ENCODE assay signal across 7 mouse cellular contexts in the genomic region with DNA sequence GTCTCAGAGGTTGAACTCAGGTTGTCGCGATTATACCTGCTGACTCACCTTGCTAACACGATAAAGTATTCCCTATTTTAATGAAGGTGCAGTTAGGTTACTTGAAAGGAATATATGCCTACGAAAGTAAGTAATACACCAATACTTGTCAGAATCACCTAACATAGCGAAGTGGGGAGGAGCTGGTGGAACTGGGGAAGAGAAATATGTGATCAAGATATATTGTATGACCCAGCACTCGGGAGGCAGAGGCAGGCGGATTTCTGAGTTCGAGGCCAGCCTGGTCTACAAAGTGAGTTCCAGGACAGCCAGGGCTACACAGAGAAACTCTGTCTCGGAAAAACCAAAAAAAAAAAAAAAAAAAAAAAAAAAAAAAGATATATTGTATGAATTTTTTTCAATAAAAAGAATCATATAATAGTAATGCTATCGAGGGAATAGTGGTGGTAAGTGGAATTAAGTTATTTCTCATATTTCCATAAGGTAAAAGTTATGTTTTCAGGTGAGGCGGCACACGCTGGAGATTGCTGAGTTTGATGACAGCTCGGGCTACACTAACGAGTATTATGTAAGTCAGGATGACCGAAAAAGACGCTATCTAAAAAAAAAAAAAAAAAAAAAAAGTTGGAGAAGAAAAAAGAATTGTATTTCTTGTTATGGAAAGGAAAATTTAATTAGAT. TPM values are rescaled to one million over a fixed set of nuclear protein-coding genes. Genes with fewer than 3 reads are reported as not detected.
DNase-seq lines count a peak whose midpoint lies in the region; ATAC-seq lines count a peak whose summit lies in the region.

No protein-coding gene starts in this region.

- peak; percentile 46 for DNase-seq in 3T3-L1 (ENCODE audit: low read depth, low spot score)
- DNase-seq in CD4-positive helper T cell, adult 2 months (ENCODE audit: low read depth, low spot score) = peak; percentile 31
- no peak for DNase-seq in embryonic facial prominence, embryonic 14.5 days (ENCODE audit: low spot score)
- no peak for DNase-seq in limb, embryonic 11.5 days (ENCODE audit: low spot score)
- DNase-seq in spleen, adult 18-20 months = no peak
- no peak for DNase-seq in kidney, postnatal 14 days

- H3K9me3 ChIP-seq in embryonic facial prominence, embryonic 14.5 days (ENCODE audit: control insufficient read depth, low read length) = no peaks in the 10 kb centered on the region
- H3K9me3 ChIP-seq in limb, embryonic 11.5 days (ENCODE audit: control insufficient read depth, low read length) = no peaks in the 10 kb centered on the region
- H3K9me3 ChIP-seq in stomach, embryonic 15.5 days = no peaks in the 10 kb centered on the region

- H3K36me3 ChIP-seq in embryonic facial prominence, embryonic 14.5 days (ENCODE audit: control insufficient read depth, insufficient read depth, low read length) = peaks cover 28% of the 10 kb centered on the region
- peaks cover 13% of the 10 kb centered on the region for H3K36me3 ChIP-seq in limb, embryonic 11.5 days (ENCODE audit: control insufficient read depth, insufficient read depth, low read length)
- peaks cover 11% of the 10 kb centered on the region; the same call in 1 of the 2 replicates for H3K36me3 ChIP-seq in stomach, embryonic 15.5 days

- peak overlapping the region; percentile 39 for H3K4me3 ChIP-seq in embryonic facial prominence, embryonic 14.5 days (ENCODE audit: low read depth, low read length)
- no peak overlapping the region for H3K4me3 ChIP-seq in limb, embryonic 11.5 days (ENCODE audit: low read depth, low read length)
- H3K4me3 ChIP-seq in stomach, embryonic 15.5 days (replicated peaks) = peak overlapping the region; percentile 38

- H3K4me1 ChIP-seq in embryonic facial prominence, embryonic 14.5 days (ENCODE audit: control insufficient read depth, insufficient read depth, low read length) = peaks cover 6% of the 10 kb centered on the region; the same call in 1 of the 2 replicates
- no peaks in the 10 kb centered on the region for H3K4me1 ChIP-seq in limb, embryonic 11.5 days (ENCODE audit: control insufficient read depth, insufficient read depth, low read length)
- H3K4me1 ChIP-seq in stomach, embryonic 15.5 days = peaks cover 6% of the 10 kb centered on the region; the same call in 1 of the 2 replicates

- ATAC-seq in embryonic facial prominence, embryonic 14.5 days (ENCODE audit: low read depth) = peak; percentile 1; the same call in 1 of the 2 replicates
- ATAC-seq in limb, embryonic 11.5 days (ENCODE audit: insufficient number of reproducible peaks, low FRiP score, low TSS enrichment, low read depth) = peak; percentile 9; the same call in 1 of the 2 replicates
- ATAC-seq in stomach, embryonic 15.5 days (ENCODE audit: insufficient read depth, low FRiP score, low read depth) = no peak

- no peak overlapping the region for H3K9ac ChIP-seq in embryonic facial prominence, embryonic 14.5 days (ENCODE audit: low read depth, low read length)
- no peak overlapping the region for H3K9ac ChIP-seq in limb, embryonic 11.5 days (ENCODE audit: low read length)
- H3K9ac ChIP-seq in stomach, embryonic 15.5 days = no peak overlapping the region

- 38% methylated on average over 15 of the region's 16 CpGs for WGBS in embryonic facial prominence, embryonic 14.5 days
- 42% methylated on average over 15 of the region's 16 CpGs for WGBS in limb, embryonic 11.5 days
- WGBS in stomach, embryonic 15.5 days = 34% methylated on average over 16 of the region's 16 CpGs

- no peaks in the 10 kb centered on the region for H3K27me3 ChIP-seq in embryonic facial prominence, embryonic 14.5 days (replicated peaks; ENCODE audit: control insufficient read depth, insufficient read depth, low read length)
- no peaks in the 10 kb centered on the region for H3K27me3 ChIP-seq in limb, embryonic 11.5 days (ENCODE audit: control insufficient read depth, insufficient read depth, low read length)
- no peaks in the 10 kb centered on the region for H3K27me3 ChIP-seq in stomach, embryonic 15.5 days (replicated peaks)

- peak overlapping the region; percentile 49 for H3K4me2 ChIP-seq in embryonic facial prominence, embryonic 14.5 days (ENCODE audit: low read depth, low read length)
- no peak overlapping the region for H3K4me2 ChIP-seq in limb, embryonic 11.5 days (ENCODE audit: low read depth, severe bottlenecking)
- H3K4me2 ChIP-seq in stomach, embryonic 15.5 days = peak overlapping the region; percentile 36

- H3K27ac ChIP-seq in embryonic facial prominence, embryonic 14.5 days (replicated peaks; ENCODE audit: low read depth, low read length) = no peak overlapping the region
- no peak overlapping the region for H3K27ac ChIP-seq in limb, embryonic 11.5 days (replicated peaks; ENCODE audit: low read depth, low read length)
- no peak overlapping the region for H3K27ac ChIP-seq in stomach, embryonic 15.5 days

RNA-seq across cellular contexts. Expression of gene Ilf2, which starts 0.6 kb away (rescaled TPM):
- 137 and 166 TPM in 2 replicates for polyA plus RNA-seq in embryonic facial prominence, embryonic 14.5 days (2014; fragmentation: Nextera tagmentation; extraction: Ambion mirVana)
- 377 and 385 TPM in 2 replicates for polyA plus RNA-seq in limb, embryonic 11.5 days (2014; fragmentation: Nextera tagmentation; extraction: Ambion mirVana)
- 151 and 168 TPM in 2 replicates for polyA plus RNA-seq in stomach, embryonic 15.5 days (2015; fragmentation: Nextera tagmentation; extraction: Ambion mirVana)

RNA-seq across cellular contexts. Expression of gene Npr1, which starts 9.6 kb away (rescaled TPM):
- 6.7 and 8.2 TPM in 2 replicates for polyA plus RNA-seq in embryonic facial prominence, embryonic 14.5 days (2014; fragmentation: Nextera tagmentation; extraction: Ambion mirVana)
- 2.0 and 2.3 TPM in 2 replicates for polyA plus RNA-seq in limb, embryonic 11.5 days (2014; fragmentation: Nextera tagmentation; extraction: Ambion mirVana)
- 5.3 and 5.7 TPM in 2 replicates for polyA plus RNA-seq in stomach, embryonic 15.5 days (2015; fragmentation: Nextera tagmentation; extraction: Ambion mirVana)

RNA-seq across cellular contexts. Expression of gene Snapin, which starts 15.5 kb away (rescaled TPM):
- polyA plus RNA-seq in embryonic facial prominence, embryonic 14.5 days (2014; fragmentation: Nextera tagmentation; extraction: Ambion mirVana) = 79.6 and 89.9 TPM in 2 replicates
- 60.5 and 63.6 TPM in 2 replicates for polyA plus RNA-seq in limb, embryonic 11.5 days (2014; fragmentation: Nextera tagmentation; extraction: Ambion mirVana)
- polyA plus RNA-seq in stomach, embryonic 15.5 days (2015; fragmentation: Nextera tagmentation; extraction: Ambion mirVana) = 71.6 and 78.5 TPM in 2 replicates

RNA-seq across cellular contexts. Expression of gene Chtop, which starts 34.0 kb away (rescaled TPM):
- 92.1 and 98.4 TPM in 2 replicates for polyA plus RNA-seq in embryonic facial prominence, embryonic 14.5 days (2014; fragmentation: Nextera tagmentation; extraction: Ambion mirVana)
- 125 and 129 TPM in 2 replicates for polyA plus RNA-seq in limb, embryonic 11.5 days (2014; fragmentation: Nextera tagmentation; extraction: Ambion mirVana)
- polyA plus RNA-seq in stomach, embryonic 15.5 days (2015; fragmentation: Nextera tagmentation; extraction: Ambion mirVana) = 126 and 134 TPM in 2 replicates

RNA-seq across cellular contexts. Expression of gene S100a1, which starts 38.9 kb away (rescaled TPM):
- 37.2 and 49.6 TPM in 2 replicates for polyA plus RNA-seq in embryonic facial prominence, embryonic 14.5 days (2014; fragmentation: Nextera tagmentation; extraction: Ambion mirVana)
- polyA plus RNA-seq in limb, embryonic 11.5 days (2014; fragmentation: Nextera tagmentation; extraction: Ambion mirVana) = 4.6 and 7.3 TPM in 2 replicates
- polyA plus RNA-seq in stomach, embryonic 15.5 days (2015; fragmentation: Nextera tagmentation; extraction: Ambion mirVana) = 66.9 and 75.9 TPM in 2 replicates

Comparison
In these comparisons a context has a peak if more than half of its experiments do, and no peak if none do; other contexts are left out.
1. DNase-seq: peak in 3T3-L1 (single experiment) and CD4-positive helper T cell, adult 2 months (single experiment); none in embryonic facial prominence, embryonic 14.5 days (single experiment), limb, embryonic 11.5 days (single experiment), spleen, adult 18-20 months (0 of 2) and kidney, postnatal 14 days (single experiment).